Mouse (Mus musculus): ENCODE data around the gene Olfr1410. TPM values are rescaled to one million over a fixed set of nuclear protein-coding genes. Genes with fewer than 3 reads are reported as not detected.

The Olfr1410 gene
- polyA plus RNA-seq, 1 experiment from 2014 or later = not detected

- no peaks in the 10 kb centered on the region for H3K9me3 ChIP-seq (replicated peaks; ENCODE audit: control insufficient read depth, low read length)
- no peak for ATAC-seq (replicated peaks; ENCODE audit: extremely low read depth, insufficient read depth, low FRiP score)
- no peak overlapping the region for H3K4me2 ChIP-seq (ENCODE audit: low read depth, low read length)
- no peaks in the 10 kb centered on the region for H3K4me1 ChIP-seq (ENCODE audit: control insufficient read depth, insufficient read depth, low read length)
- H3K27me3 ChIP-seq (ENCODE audit: control insufficient read depth, insufficient read depth, low read length) = peaks cover 5% of the 10 kb centered on the region; the same call in 1 of the 2 replicates
- no peaks in the 10 kb centered on the region for H3K36me3 ChIP-seq (ENCODE audit: control insufficient read depth, insufficient read depth)
- H3K27ac ChIP-seq (ENCODE audit: low read length) = no peak overlapping the region
- 56% methylated on average over 1 of the region's 1 CpGs for WGBS
- no peak overlapping the region for H3K9ac ChIP-seq (ENCODE audit: low read length)
- H3K4me3 ChIP-seq (ENCODE audit: low read length) = no peak overlapping the region
These were observed 10.5 kb downstream of the Olfr1410 start for GRCm38 (mm10) chr1:92616046-92616445.

- no peaks in the 10 kb centered on the region for H3K36me3 ChIP-seq (ENCODE audit: control insufficient read depth, insufficient read depth)
- no peak within 1 kb of the TSS for H3K4me3 ChIP-seq (ENCODE audit: low read length)
- H3K9ac ChIP-seq (ENCODE audit: low read length) = no peak within 1 kb of the TSS
- 65% methylated on average over 2 of the region's 2 CpGs for WGBS
- no peak within 1 kb of the TSS for H3K4me2 ChIP-seq (ENCODE audit: low read depth, low read length)
- H3K9me3 ChIP-seq (replicated peaks; ENCODE audit: control insufficient read depth, low read length) = no peaks in the 10 kb centered on the region
- H3K4me1 ChIP-seq (ENCODE audit: control insufficient read depth, insufficient read depth, low read length) = no peaks in the 10 kb centered on the region
- 0 out of 2 replicates have a peak, but pooled peaks cover 3% of the 10 kb centered on the region for H3K27me3 ChIP-seq (ENCODE audit: control insufficient read depth, insufficient read depth, low read length)
- ATAC-seq (replicated peaks; ENCODE audit: extremely low read depth, insufficient read depth, low FRiP score) = no peak
- H3K27ac ChIP-seq (ENCODE audit: low read length) = no peak within 1 kb of the TSS
These were observed 11.9 kb downstream of the Olfr1410 start, which contains the start of gene Olfr12 for GRCm38 (mm10) chr1:92617488-92617887. TSS of gene Olfr12 (plus strand) at chr1:92617788.

GRCm38 (mm10) chr1:92618360-92618759, 12.8 kb downstream of the Olfr1410 start:
- no peaks in the 10 kb centered on the region for H3K36me3 ChIP-seq (ENCODE audit: control insufficient read depth, insufficient read depth)
- H3K27me3 ChIP-seq (ENCODE audit: control insufficient read depth, insufficient read depth, low read length) = 0 out of 2 replicates have a peak, but pooled peaks cover 3% of the 10 kb centered on the region
- no peak overlapping the region for H3K4me3 ChIP-seq (ENCODE audit: low read length)
- H3K27ac ChIP-seq (ENCODE audit: low read length) = no peak overlapping the region
- no peak for ATAC-seq (replicated peaks; ENCODE audit: extremely low read depth, insufficient read depth, low FRiP score)
- H3K9me3 ChIP-seq (replicated peaks; ENCODE audit: control insufficient read depth, low read length) = no peaks in the 10 kb centered on the region
- no peak overlapping the region for H3K9ac ChIP-seq (ENCODE audit: low read length)
- WGBS = 40% methylated on average over 4 of the region's 4 CpGs
- no peaks in the 10 kb centered on the region for H3K4me1 ChIP-seq (ENCODE audit: control insufficient read depth, insufficient read depth, low read length)
- H3K4me2 ChIP-seq (ENCODE audit: low read depth, low read length) = no peak overlapping the region

GRCm38 (mm10) chr1:92628227-92628626, 22.6 kb downstream of the Olfr1410 start:
- H3K4me1 ChIP-seq (ENCODE audit: control insufficient read depth, insufficient read depth, low read length) = no peaks in the 10 kb centered on the region
- no peaks in the 10 kb centered on the region for H3K9me3 ChIP-seq (replicated peaks; ENCODE audit: control insufficient read depth, low read length)
- no peak overlapping the region for H3K27ac ChIP-seq (ENCODE audit: low read length)
- no peak overlapping the region for H3K4me2 ChIP-seq (ENCODE audit: low read depth, low read length)
- 37% methylated on average over 4 of the region's 4 CpGs for WGBS
- ATAC-seq (replicated peaks; ENCODE audit: extremely low read depth, insufficient read depth, low FRiP score) = no peak
- H3K4me3 ChIP-seq (ENCODE audit: low read length) = no peak overlapping the region
- no peaks in the 10 kb centered on the region for H3K27me3 ChIP-seq (ENCODE audit: control insufficient read depth, insufficient read depth, low read length)
- H3K9ac ChIP-seq (ENCODE audit: low read length) = no peak overlapping the region
- no peaks in the 10 kb centered on the region for H3K36me3 ChIP-seq (ENCODE audit: control insufficient read depth, insufficient read depth)

DNA sequence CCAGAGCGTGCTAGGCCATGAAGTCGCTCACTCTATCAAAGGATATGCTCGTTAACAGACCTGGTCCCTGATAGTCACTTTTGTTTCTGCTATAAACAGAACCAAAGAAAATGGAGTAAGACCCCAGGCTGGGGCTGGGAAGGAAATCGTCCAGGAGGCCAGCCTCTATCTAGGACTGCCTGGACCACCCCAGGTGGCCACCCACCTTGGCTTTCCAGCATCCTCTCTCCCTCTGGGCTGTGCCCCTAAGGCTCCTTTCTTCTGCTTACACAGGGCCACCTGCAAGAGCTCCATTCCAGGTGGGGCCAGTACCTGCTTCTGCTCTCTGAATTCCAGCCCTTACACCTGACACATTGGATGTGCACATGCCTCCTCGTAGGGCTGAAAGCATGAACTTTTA, 26.6 kb downstream of the Olfr1410 start:
- H3K9ac ChIP-seq (ENCODE audit: low read length) = no peak overlapping the region
- H3K4me1 ChIP-seq (ENCODE audit: control insufficient read depth, insufficient read depth, low read length) = no peaks in the 10 kb centered on the region
- 69% methylated on average over 5 of the region's 5 CpGs for WGBS

DNA sequence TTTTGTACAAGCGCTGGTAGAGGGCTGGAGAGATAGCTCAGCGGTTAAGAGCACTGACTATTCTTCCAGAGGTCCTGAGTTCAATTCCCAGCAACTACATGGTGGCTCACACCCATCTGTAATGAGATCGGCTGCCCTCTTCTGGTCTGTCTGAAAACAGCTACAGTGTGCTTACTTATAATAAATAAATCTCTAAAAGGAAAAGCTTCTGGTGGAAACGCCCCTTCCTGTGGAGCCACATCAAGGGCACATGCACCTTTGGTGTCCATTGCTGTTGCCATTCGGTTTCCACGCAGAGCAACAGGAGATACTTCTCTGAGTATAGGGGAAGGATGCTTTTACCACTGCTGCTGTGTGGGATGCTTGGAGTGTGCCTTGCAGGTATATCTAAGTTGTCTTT, 27.4 kb downstream of the Olfr1410 start:
- Histone ChIP-seq H3K9ac (ENCODE audit: low read length) (no peak overlapping the region), H3K27ac (ENCODE audit: low read length) (no peak overlapping the region), H3K9me3 (replicated peaks; ENCODE audit: control insufficient read depth, low read length) (no peaks in the 10 kb centered on the region), H3K4me2 (ENCODE audit: low read depth, low read length) (no peak overlapping the region), H3K36me3 (ENCODE audit: control insufficient read depth, insufficient read depth) (peaks cover 11% of the 10 kb centered on the region), H3K27me3 (ENCODE audit: control insufficient read depth, insufficient read depth, low read length) (no peaks in the 10 kb centered on the region), H3K4me1 (ENCODE audit: control insufficient read depth, insufficient read depth, low read length) (no peaks in the 10 kb centered on the region), H3K4me3 (ENCODE audit: low read length) (no peak overlapping the region)
- WGBS = 62% methylated on average over 6 of the region's 6 CpGs
- ATAC-seq (replicated peaks; ENCODE audit: extremely low read depth, insufficient read depth, low FRiP score) = no peak

More for the DNA sequence above, 26.6 kb downstream of the Olfr1410 start:
- Histone ChIP-seq H3K36me3 (ENCODE audit: control insufficient read depth, insufficient read depth) (peaks cover 8% of the 10 kb centered on the region), H3K9me3 (replicated peaks; ENCODE audit: control insufficient read depth, low read length) (no peaks in the 10 kb centered on the region), H3K27me3 (ENCODE audit: control insufficient read depth, insufficient read depth, low read length) (no peaks in the 10 kb centered on the region), H3K27ac (ENCODE audit: low read length) (no peak overlapping the region), H3K4me3 (ENCODE audit: low read length) (no peak overlapping the region), H3K4me2 (ENCODE audit: low read depth, low read length) (no peak overlapping the region)
- no peak for ATAC-seq (replicated peaks; ENCODE audit: extremely low read depth, insufficient read depth, low FRiP score)

GRCm38 (mm10) chr1:92633726-92634125, 28.1 kb downstream of the Olfr1410 start:
- Histone ChIP-seq H3K27ac (ENCODE audit: low read length) (no peak overlapping the region), H3K4me2 (ENCODE audit: low read depth, low read length) (no peak overlapping the region), H3K27me3 (ENCODE audit: control insufficient read depth, insufficient read depth, low read length) (no peaks in the 10 kb centered on the region), H3K4me1 (ENCODE audit: control insufficient read depth, insufficient read depth, low read length) (no peaks in the 10 kb centered on the region), H3K4me3 (ENCODE audit: low read length) (no peak overlapping the region), H3K36me3 (ENCODE audit: control insufficient read depth, insufficient read depth) (peaks cover 11% of the 10 kb centered on the region), H3K9ac (ENCODE audit: low read length) (no peak overlapping the region), H3K9me3 (replicated peaks; ENCODE audit: control insufficient read depth, low read length) (no peaks in the 10 kb centered on the region)
- ATAC-seq (replicated peaks; ENCODE audit: extremely low read depth, insufficient read depth, low FRiP score) = no peak
- 82% methylated on average over 8 of the region's 8 CpGs for WGBS

DNA sequence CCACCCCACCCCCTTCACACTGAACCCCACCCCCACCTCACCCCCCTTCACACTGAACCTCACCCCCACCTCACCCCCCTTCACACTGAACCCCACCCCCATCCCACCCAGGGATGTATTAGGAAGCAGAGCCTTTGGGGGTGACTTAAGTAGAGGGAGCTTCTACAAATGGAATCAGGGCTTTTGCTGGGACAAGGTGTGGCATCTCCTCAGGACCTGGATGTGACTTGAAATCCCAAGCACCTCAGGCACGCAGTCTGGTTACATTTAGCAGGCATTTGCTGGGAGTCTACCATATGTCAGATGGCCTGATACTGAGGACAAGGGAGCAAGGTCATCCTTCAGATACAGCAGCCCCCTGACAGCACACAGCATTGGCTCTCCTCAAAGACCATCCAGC, 29.0 kb downstream of the Olfr1410 start:
- Histone ChIP-seq H3K9ac (ENCODE audit: low read length) (no peak overlapping the region), H3K4me1 (ENCODE audit: control insufficient read depth, insufficient read depth, low read length) (no peaks in the 10 kb centered on the region), H3K9me3 (replicated peaks; ENCODE audit: control insufficient read depth, low read length) (no peaks in the 10 kb centered on the region), H3K36me3 (ENCODE audit: control insufficient read depth, insufficient read depth) (peaks cover 11% of the 10 kb centered on the region), H3K4me2 (ENCODE audit: low read depth, low read length) (no peak overlapping the region), H3K27me3 (ENCODE audit: control insufficient read depth, insufficient read depth, low read length) (no peaks in the 10 kb centered on the region), H3K4me3 (ENCODE audit: low read length) (no peak overlapping the region), H3K27ac (ENCODE audit: low read length) (no peak overlapping the region)
- WGBS = 52% methylated on average over 1 of the region's 1 CpGs
- ATAC-seq (replicated peaks; ENCODE audit: extremely low read depth, insufficient read depth, low FRiP score) = no peak

GRCm38 (mm10) chr1:92634976-92635599, 29.5 kb downstream of the Olfr1410 start:
- no peak overlapping the region for H3K27ac ChIP-seq (ENCODE audit: low read length)
- H3K36me3 ChIP-seq (ENCODE audit: control insufficient read depth, insufficient read depth) = peaks cover 11% of the 10 kb centered on the region
- 76% methylated on average over 4 of the region's 4 CpGs for WGBS

More at GRCm38 (mm10) chr1:92634976-92635599, 29.5 kb downstream of the Olfr1410 start:
- H3K9ac ChIP-seq (ENCODE audit: low read length) = no peak overlapping the region
- H3K9me3 ChIP-seq (replicated peaks; ENCODE audit: control insufficient read depth, low read length) = no peaks in the 10 kb centered on the region
- H3K4me3 ChIP-seq (ENCODE audit: low read length) = no peak overlapping the region
- ATAC-seq (replicated peaks; ENCODE audit: extremely low read depth, insufficient read depth, low FRiP score) = no peak
- peaks cover 2% of the 10 kb centered on the region; the same call in 1 of the 2 replicates for H3K4me1 ChIP-seq (ENCODE audit: control insufficient read depth, insufficient read depth, low read length)
- H3K4me2 ChIP-seq (ENCODE audit: low read depth, low read length) = no peak overlapping the region
- no peaks in the 10 kb centered on the region for H3K27me3 ChIP-seq (ENCODE audit: control insufficient read depth, insufficient read depth, low read length)

All from heart, embryonic 16.5 days (tissue).